Mouse (Mus musculus) urinary bladder, adult 2 months (tissue): ENCODE measurements around the gene Sac3d1. TPM values are rescaled to one million over a fixed set of nuclear protein-coding genes. Genes with fewer than 3 reads are reported as not detected.

Experiments
- DNase-seq: peaks from one replicate; pipeline ENCODE4 v3.0.0; 2022; ENCODE audit warnings: low spot score
- polyA plus RNA-seq: library from polyadenylated mRNA; depleted of rRNA; stranded (reverse); fragments of >200 nt; gene quantifications from 2 replicates; pipeline ENCODE4 v1.2.3, GENCODE M21; 2012; rRNA removed

Gene Sac3d1
- polyA plus RNA-seq, 1 experiment = 16.8 TPM

- DNase-seq = no peak
Measured at GRCm38 (mm10) chr19:6070571-6071250, 47.7 kb downstream of the Sac3d1 start.

GRCm38 (mm10) chr19:6069851-6070250 lies 48.6 kb downstream of the Sac3d1 start:
- no peak for DNase-seq

- no peak for DNase-seq
Measured at GRCm38 (mm10) chr19:6068951-6069350, 49.5 kb downstream of the Sac3d1 start.

GRCm38 (mm10) chr19:6067724-6068415 lies 50.6 kb downstream of the Sac3d1 start, which contains the start of gene Tm7sf2:
TSS of gene Tm7sf2 (minus strand) at chr19:6068373.
- DNase-seq = peak; percentile 80

- peak; percentile 70 for DNase-seq
Measured at GRCm38 (mm10) chr19:6067011-6067723, 51.3 kb downstream of the Sac3d1 start.

- no peak for DNase-seq
Measured at GRCm38 (mm10) chr19:6066571-6066970, 51.9 kb downstream of the Sac3d1 start.

Other genes with a start within 250 kb of the Sac3d1 start
- gene Frmd8, start 243.4 kb downstream of the Sac3d1 start, polyA plus RNA-seq = 20.7 and 21.6 TPM in 2 replicates
- gene Slc25a45, start 240.8 kb downstream of the Sac3d1 start, polyA plus RNA-seq = 19.2 and 25.1 TPM in 2 replicates
- 0.69 and 0.87 TPM in 2 replicates for gene Tigd3, start 224.5 kb downstream of the Sac3d1 start, polyA plus RNA-seq
- 87.5 and 102 TPM in 2 replicates for gene Dpf2, start 205.6 kb downstream of the Sac3d1 start, polyA plus RNA-seq
- 22.9 and 26.2 TPM in 2 replicates for gene Cdc42ep2, start 193.8 kb downstream of the Sac3d1 start, polyA plus RNA-seq
- gene Pola2, start 154.4 kb downstream of the Sac3d1 start, polyA plus RNA-seq = 32.8 and 41.0 TPM in 2 replicates
- gene Slc22a20, start 132.5 kb downstream of the Sac3d1 start, polyA plus RNA-seq = 0.12 and 0.21 TPM in 2 replicates
- 116 and 118 TPM in 2 replicates for gene Capn1, start 102.8 kb downstream of the Sac3d1 start, polyA plus RNA-seq
- 15.5 and 24.1 TPM in 2 replicates for gene Syvn1, start 72.1 kb downstream of the Sac3d1 start, polyA plus RNA-seq
- 32.4 and 33.5 TPM in 2 replicates for gene Mrpl49, start 60.9 kb downstream of the Sac3d1 start, polyA plus RNA-seq
- 1,752 and 1,769 TPM in 2 replicates for gene Fau, start 60.8 kb downstream of the Sac3d1 start, polyA plus RNA-seq
- gene Znhit2, start 57.5 kb downstream of the Sac3d1 start, polyA plus RNA-seq = 25.8 and 26.8 TPM in 2 replicates
- 24.1 and 33.2 TPM in 2 replicates for gene Tm7sf2, start 50.3 kb downstream of the Sac3d1 start, polyA plus RNA-seq
- 62.5 and 70.8 TPM in 2 replicates for gene Vps51, start 41.4 kb downstream of the Sac3d1 start, polyA plus RNA-seq
- gene Tmem262, start 38.6 kb downstream of the Sac3d1 start, polyA plus RNA-seq = 0.21 TPM in 1 of 2 replicates, not detected in the other
- 0.31 and 0.55 TPM in 2 replicates for gene Gm28374, start 36.4 kb downstream of the Sac3d1 start, polyA plus RNA-seq
- 68.5 and 81.2 TPM in 2 replicates for gene Zfpl1, start 33.7 kb downstream of the Sac3d1 start, polyA plus RNA-seq
- gene Cdca5, start 33.7 kb downstream of the Sac3d1 start, polyA plus RNA-seq = 0.83 and 1.4 TPM in 2 replicates
- 0.14 TPM in 1 of 2 replicates, not detected in the other for gene AC131692.1, start 24.2 kb downstream of the Sac3d1 start, polyA plus RNA-seq
- gene Naaladl1, start 12.9 kb downstream of the Sac3d1 start, polyA plus RNA-seq = 0.06 and 0.13 TPM in 2 replicates
- gene Snx15, start 9.7 kb upstream of the Sac3d1 start, polyA plus RNA-seq = 27.7 and 32.6 TPM in 2 replicates
- 5.1 and 9.2 TPM in 2 replicates for gene Batf2, start 22.3 kb upstream of the Sac3d1 start, polyA plus RNA-seq
- 76.9 and 87.5 TPM in 2 replicates for gene Arl2, start 22.9 kb upstream of the Sac3d1 start, polyA plus RNA-seq
- 0.52 and 0.60 TPM in 2 replicates for gene Majin, start 65.7 kb upstream of the Sac3d1 start, polyA plus RNA-seq
- 0.31 and 0.83 TPM in 2 replicates for gene Gpha2, start 107.7 kb upstream of the Sac3d1 start, polyA plus RNA-seq
- gene Ppp2r5b, start 117.2 kb upstream of the Sac3d1 start, polyA plus RNA-seq = 31.0 and 38.3 TPM in 2 replicates
- 11.4 and 15.7 TPM in 2 replicates for gene Atg2a, start 123.0 kb upstream of the Sac3d1 start, polyA plus RNA-seq
- 73.6 and 86.5 TPM in 2 replicates for gene Ehd1, start 158.1 kb upstream of the Sac3d1 start, polyA plus RNA-seq
- gene Cdc42bpg, start 187.8 kb upstream of the Sac3d1 start, polyA plus RNA-seq = 22.7 and 27.0 TPM in 2 replicates
- 34.3 and 37.7 TPM in 2 replicates for gene Men1, start 216.3 kb upstream of the Sac3d1 start, polyA plus RNA-seq
- gene Map4k2, start 222.5 kb upstream of the Sac3d1 start, polyA plus RNA-seq = 63.7 and 88.3 TPM in 2 replicates
- gene Sf1, start 245.0 kb upstream of the Sac3d1 start, polyA plus RNA-seq = 89.7 and 158 TPM in 2 replicates